Mouse (Mus musculus) liver, postnatal 0 days (tissue): ENCODE measurements around the gene Tnfsf15.

Source experiments
- CTCF ChIP-seq: sonication (generic); IDR thresholded peaks from 2 replicates; pipeline ENCODE4 v1.5.1; 2016; ENCODE audit warnings: antibody characterized with exemption, low read depth
- EP300 ChIP-seq: IDR thresholded peaks from 2 replicates; pipeline ENCODE4 v1.6.1; 2016; ENCODE audit warnings: antibody characterized with exemption, low read depth, mild to moderate bottlenecking

DNA sequence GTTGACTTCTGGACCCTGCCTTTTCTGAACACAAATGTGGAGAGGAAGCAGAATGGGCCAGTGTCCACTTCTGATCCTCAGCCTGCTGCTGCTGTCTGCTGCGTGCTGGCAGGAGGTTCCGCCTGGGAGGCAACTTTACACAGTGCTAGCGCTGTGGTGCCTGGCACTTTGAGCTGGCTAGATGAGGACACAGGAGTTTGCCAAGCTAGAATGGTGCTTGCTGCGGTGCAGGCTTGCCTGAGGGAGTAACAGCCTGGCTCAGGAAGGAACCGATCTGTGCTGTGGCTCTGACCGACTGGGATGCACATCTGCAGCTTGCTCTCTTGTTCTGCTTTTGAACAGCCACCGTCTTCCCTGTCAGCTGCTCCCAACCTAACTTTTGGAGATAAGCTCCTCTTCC lies 5.4 kb downstream of the Tnfsf15 start:
- TF ChIP-seq CTCF (no peak), EP300 (no peak)
